Mouse (Mus musculus) CH12.LX (cell line): Measurements from ENCODE around the gene Myl4. TPM values are rescaled to one million over a fixed set of nuclear protein-coding genes. Genes with fewer than 3 reads are reported as not detected.

Experiments used
- DNase-seq: peaks from one replicate; pipeline ENCODE4 v3.0.0-alpha.2; 2013; ENCODE audit errors: extremely low read depth
- H3K27ac ChIP-seq: 2 replicates; pipeline ENCODE4 v1.5.1; 2012; ENCODE audit warnings: low read depth, mild to moderate bottlenecking, control low read depth, moderate library complexity; ENCODE audit not compliant: insufficient read depth
- H3K27me3 ChIP-seq: replicated peaks from 2 replicates; pipeline ENCODE3; 2012; ENCODE audit warnings: inconsistent platforms
- H3K36me3 ChIP-seq, 2 experiments: replicated peaks in 1 of 2; 2 replicates each; pipeline versions ENCODE3 to v1.6.1; 2012; ENCODE audit warnings: inconsistent platforms in 1 of 2, low read length in 1 of 2, mild to moderate bottlenecking in 1 of 2, mixed read lengths in 1 of 2, moderate library complexity in 1 of 2; ENCODE audit not compliant: control insufficient read depth in 1 of 2, insufficient read depth in 1 of 2
- H3K4me1 ChIP-seq, 2 experiments: 2 replicates each; pipeline ENCODE4 v1.6.1; 2012; ENCODE audit warnings: inconsistent platforms in 1 of 2, moderate library complexity in 1 of 2; ENCODE audit not compliant: insufficient read depth in 2 of 2, control insufficient read depth in 1 of 2
- H3K4me2 ChIP-seq: 2 replicates; pipeline ENCODE4 v1.6.1; 2012; ENCODE audit warnings: low read depth, mild to moderate bottlenecking, control low read depth; ENCODE audit not compliant: poor library complexity, insufficient read depth, severe bottlenecking
- H3K4me3 ChIP-seq, 3 experiments: fragments of 150-350 bp in 1 of 3; sonication (generic) in 1 of 3; replicated peaks in 1 of 3; 2 replicates each; pipeline versions ENCODE3 to v1.5.1; 2011 to 2012; ENCODE audit warnings: low read depth in 2 of 3, low read length in 2 of 3, mild to moderate bottlenecking in 2 of 3, moderate library complexity in 2 of 3, control low read depth in 1 of 3, improper control_type of control experiment in 1 of 3, inconsistent platforms in 1 of 3, mixed read lengths in 1 of 3; ENCODE audit not compliant: poor library complexity in 1 of 3
- H3K79me2 ChIP-seq: replicated peaks from 2 replicates; pipeline ENCODE4 v1.6.1; 2012; ENCODE audit warnings: mild to moderate bottlenecking, moderate library complexity; ENCODE audit not compliant: control insufficient read depth, poor library complexity, insufficient read depth, severe bottlenecking; ENCODE audit errors: extremely low read depth
- H3K9ac ChIP-seq: 2 replicates; pipeline ENCODE4 v1.6.1; 2012; ENCODE audit warnings: low read depth, mild to moderate bottlenecking, control low read depth, moderate library complexity; ENCODE audit not compliant: insufficient read depth
- H3K9me3 ChIP-seq: replicated peaks from 2 replicates; pipeline ENCODE3; 2012; ENCODE audit warnings: low read length, inconsistent platforms, mixed read lengths
- CHD2 ChIP-seq: IDR thresholded peaks from 2 replicates; pipeline ENCODE4 v1.6.1; 2011; ENCODE audit warnings: low read length, improper control_type of control experiment
- EP300 ChIP-seq: IDR thresholded peaks from 2 replicates; pipeline ENCODE4 v1.6.1; 2011; ENCODE audit warnings: low read length, improper control_type of control experiment
- ETS1 ChIP-seq: conservative IDR thresholded peaks from 2 replicates; pipeline ENCODE4 v1.6.1; 2012; ENCODE audit warnings: low read depth, mild to moderate bottlenecking, inconsistent platforms, low read length, improper control_type of control experiment, moderate library complexity
- KAT2A ChIP-seq: IDR thresholded peaks from 2 replicates; pipeline ENCODE4 v1.6.1; 2012; ENCODE audit warnings: low read length, improper control_type of control experiment, inconsistent platforms; ENCODE audit not compliant: insufficient replicate concordance
- MAFK ChIP-seq: IDR thresholded peaks from 2 replicates; pipeline ENCODE4 v1.6.1; 2011; ENCODE audit warnings: low read length, improper control_type of control experiment; ENCODE audit not compliant: insufficient replicate concordance
- MXI1 ChIP-seq: IDR thresholded peaks from 2 replicates; pipeline ENCODE4 v1.6.1; 2011; ENCODE audit warnings: mild to moderate bottlenecking, low read depth, low read length, improper control_type of control experiment
- MYC ChIP-seq: IDR thresholded peaks from 2 replicates; pipeline ENCODE4 v1.6.1; 2011; ENCODE audit warnings: low read depth, mild to moderate bottlenecking, improper control_type of control experiment, low read length
- NELFE ChIP-seq: IDR thresholded peaks from 2 replicates; pipeline ENCODE4 v1.6.1; 2011; ENCODE audit warnings: low read depth, low read length, improper control_type of control experiment
- RCOR1 ChIP-seq: conservative IDR thresholded peaks from 2 replicates; pipeline ENCODE4 v1.6.1; 2012; ENCODE audit warnings: low read depth, mild to moderate bottlenecking, inconsistent platforms, low read length, improper control_type of control experiment
- SIN3A ChIP-seq: IDR thresholded peaks from 2 replicates; pipeline ENCODE4 v1.6.1; 2012; ENCODE audit warnings: low read length, improper control_type of control experiment, inconsistent platforms
- SMC3 ChIP-seq: IDR thresholded peaks from 2 replicates; pipeline ENCODE4 v1.6.1; 2011; ENCODE audit warnings: low read depth, low read length, improper control_type of control experiment
- UBTF ChIP-seq: IDR thresholded peaks from 2 replicates; pipeline ENCODE4 v1.6.1; 2012; ENCODE audit warnings: low read depth, mild to moderate bottlenecking, inconsistent platforms, low read length, improper control_type of control experiment, moderate library complexity
- USF1 ChIP-seq: IDR thresholded peaks from 2 replicates; pipeline ENCODE4 v1.6.1; 2014; ENCODE audit warnings: low read depth, mild to moderate bottlenecking, inconsistent platforms, low read length, improper control_type of control experiment
- ZMIZ1 ChIP-seq: IDR thresholded peaks from 2 replicates; pipeline ENCODE4 v1.6.1; 2012; ENCODE audit warnings: low read depth, mild to moderate bottlenecking, inconsistent platforms, low read length, improper control_type of control experiment
- dilution Hi-C: fragments of 300-500 bp; cut with MboI; formaldehyde crosslinking; loops from 2 replicates; pipeline ENCODE4 v1.14.3; 2020; ENCODE audit warnings: low sequenced_read_pairs; ENCODE audit not compliant: extremely low pct_unique_long_range_greater_than_20kb, extremely low pct_ligation_motif_present
- in situ Hi-C: fragments of 300-500 bp; cut with MboI; formaldehyde crosslinking; loops from 3 replicates; pipeline ENCODE4 v1.14.3; 2019; ENCODE audit warnings: low sequenced_read_pairs, low pct_ligation_motif_present, low pct_unique_long_range_greater_than_20kb, mixed read lengths
- polyA plus RNA-seq: library from polyadenylated mRNA; unstranded; fragments of >175 nt; gene quantifications from 2 replicates; pipeline ENCODE4 v1.2.1, GENCODE M21; 2012; ENCODE audit warnings: low read depth; ENCODE audit not compliant: insufficient read length
- total RNA-seq, 2 experiments: library from RNA; depleted of rRNA; stranded (reverse); fragments of 300-350 nt in 1 of 2; fragments of >200 nt in 1 of 2; gene quantifications; 2 replicates each; pipeline ENCODE4 v1.2.3; 2012 to 2014

The Myl4 gene
- total and polyA plus RNA-seq, 3 experiments: 39.4 to 83.0 (median 55.9) TPM

- no peaks in the 10 kb centered on the region for H3K36me3 ChIP-seq
- no peak overlapping the region for H3K9ac ChIP-seq
- no peak for DNase-seq
- no peaks in the 10 kb centered on the region for H3K27me3 ChIP-seq
- in situ Hi-C loops: loop anchor here (25.0 kb wide), 1 partner anchor 438 kb away; no protein-coding TSS in a partner anchor
- H3K79me2 ChIP-seq: no peaks in the 10 kb centered on the region
- dilution Hi-C loops: no loop called here
- no peak overlapping the region for H3K4me2 ChIP-seq
- H3K4me3 ChIP-seq: no peak overlapping the region
- TF ChIP-seq SMC3: no peak
- TF ChIP-seq SIN3A: no peak
- no peak for TF ChIP-seq RCOR1
- peak; percentile 12; the same call in 1 of the 2 replicates for TF ChIP-seq EP300
- TF ChIP-seq, all 38 proteins: peak for 1
- H3K9me3 ChIP-seq: no peaks in the 10 kb centered on the region
- peaks cover 0 to 16% of the 10 kb centered on the region in 2 experiments; a peak in 2 of 4 replicates for H3K4me1 ChIP-seq
- no peak overlapping the region for H3K27ac ChIP-seq
Measured at GRCm38 (mm10) chr11:104599265-104599945, 48.9 kb downstream of the Myl4 start.

GRCm38 (mm10) chr11:104600675-104601074 lies 50.2 kb downstream of the Myl4 start:
- no peak for DNase-seq
- Histone ChIP-seq H3K4me2 (no peak overlapping the region), H3K4me3 (no peak overlapping the region), H3K79me2 (no peaks in the 10 kb centered on the region), H3K27ac (no peak overlapping the region), H3K36me3 (no peaks in the 10 kb centered on the region), H3K9ac (no peak overlapping the region), H3K27me3 (no peaks in the 10 kb centered on the region), H3K9me3 (no peaks in the 10 kb centered on the region), H3K4me1 (peaks cover 0 to 16% of the 10 kb centered on the region in 2 experiments; a peak in 2 of 4 replicates)
- TF ChIP-seq MYC: no peak
- no peak for TF ChIP-seq ZMIZ1
- TF ChIP-seq EP300: no peak
- no peak for TF ChIP-seq USF1
- TF ChIP-seq UBTF: no peak
- no peak for TF ChIP-seq MXI1
- TF ChIP-seq MAFK: no peak
- no peak for TF ChIP-seq ETS1
- TF ChIP-seq KAT2A: no peak
- no peak for TF ChIP-seq NELFE
- no peak for TF ChIP-seq CHD2
- dilution Hi-C loops (no loop called here), in situ Hi-C loops (no loop called here)
